Mouse (Mus musculus) spleen, adult 2 months (tissue): ENCODE measurements around the gene Fyttd1. TPM values are rescaled to one million over a fixed set of nuclear protein-coding genes. Genes with fewer than 3 reads are reported as not detected.
A peak's percentile ranks its signal among the peaks of the same experiment; 100 is the strongest.

Experiments used
- DNase-seq, 2 experiments: peaks; one replicate each; pipeline versions ENCODE4 v3.0.0 to v3.0.0-alpha.2; 2012 to 2021; ENCODE audit warnings: low spot score in 2 of 2, low read depth in 1 of 2
- H3K27ac ChIP-seq: fragments of 200-500 bp; 2 replicates; pipeline ENCODE4 v1.5.1; 2012; ENCODE audit warnings: low read length, inconsistent platforms; ENCODE audit not compliant: insufficient read depth
- H3K27me3 ChIP-seq: fragments of 200-500 bp; 2 replicates; pipeline ENCODE4 v1.6.1; 2012; ENCODE audit warnings: mild to moderate bottlenecking, moderate library complexity, low read length, inconsistent platforms; ENCODE audit not compliant: control insufficient read depth, insufficient read depth
- H3K36me3 ChIP-seq: fragments of 200-500 bp; 2 replicates; pipeline ENCODE4 v1.6.1; 2012; ENCODE audit warnings: mild to moderate bottlenecking, low read length, inconsistent platforms; ENCODE audit not compliant: control insufficient read depth, insufficient read depth
- H3K4me1 ChIP-seq: fragments of 200-500 bp; 2 replicates; pipeline ENCODE4 v1.6.1; 2011; ENCODE audit warnings: inconsistent platforms; ENCODE audit not compliant: control insufficient read depth, insufficient read depth, insufficient read length
- H3K4me3 ChIP-seq: fragments of 200-500 bp; 2 replicates; pipeline ENCODE4 v1.5.1; 2011; ENCODE audit warnings: mild to moderate bottlenecking, inconsistent platforms; ENCODE audit not compliant: insufficient read depth, insufficient read length; ENCODE audit errors: extremely low read depth
- CTCF ChIP-seq: fragments of 200-500 bp; IDR thresholded peaks from 2 replicates; pipeline ENCODE4 v1.5.1; 2011; ENCODE audit warnings: mild to moderate bottlenecking, inconsistent platforms; ENCODE audit not compliant: insufficient read depth, insufficient read length, insufficient replicate concordance; ENCODE audit errors: extremely low read depth
- POLR2A ChIP-seq: fragments of 200-500 bp; IDR thresholded peaks from 2 replicates; pipeline ENCODE4 v1.6.1; 2011; ENCODE audit warnings: low read depth, low read length, inconsistent platforms
- WGBS: fragments of 180-500 bp; shearing (Covaris S2); methylation state at CpG from one replicate; pipeline ENCODE4 v1.1.7; 2018; 5-methylcytosine and 5-hydroxymethylcytosine counted together
- polyA plus RNA-seq: library from polyadenylated mRNA; depleted of rRNA; stranded (reverse); fragments of >200 nt; gene quantifications from 2 replicates; pipeline ENCODE4 v1.2.3, GENCODE M21; 2012; rRNA removed

Fyttd1 gene
- polyA plus RNA-seq, result 3.7 and 4.1 TPM in 2 replicates

- Histone ChIP-seq H3K27me3 (no peaks in the 10 kb centered on the region), H3K36me3 (no peaks in the 10 kb centered on the region), H3K27ac (peak within 1 kb of the TSS; percentile 92), H3K4me3 (peak within 1 kb of the TSS; percentile 94), H3K4me1 (peaks cover 7% of the 10 kb centered on the region; the same call in 1 of the 2 replicates)
- DNase-seq, result peak; percentile 88 to 93
- TF ChIP-seq POLR2A (peak; percentile 66), CTCF (peak; percentile 20; the same call in 1 of the 2 replicates)
- WGBS, result under 1% methylated on average over 69 of the region's 83 CpGs
Observed at GRCm38 (mm10) chr16:32877343-32878156, at the start of gene Fyttd1, which contains the start of gene Rubcn. TSS of gene Fyttd1 (plus strand) at chr16:32877500. TSS of gene Rubcn (minus strand) at chr16:32877766.

- DNase-seq, result no peak
- 95% methylated on average over 11 of the region's 11 CpGs for WGBS
- Histone ChIP-seq H3K4me3 (no peak overlapping the region), H3K36me3 (peaks cover 65% of the 10 kb centered on the region), H3K27ac (no peak overlapping the region), H3K27me3 (no peaks in the 10 kb centered on the region), H3K4me1 (no peaks in the 10 kb centered on the region)
- TF ChIP-seq CTCF, result no peak
- no peak for TF ChIP-seq POLR2A
Observed at GRCm38 (mm10) chr16:32829104-32829503, 48.2 kb upstream of the Fyttd1 start.

GRCm38 (mm10) chr16:32831501-32831900 lies 45.8 kb upstream of the Fyttd1 start:
- WGBS, result 93% methylated on average over 4 of the region's 4 CpGs
- peaks cover 52% of the 10 kb centered on the region for H3K36me3 ChIP-seq
- no peak overlapping the region for H3K27ac ChIP-seq
- H3K27me3 ChIP-seq, result no peaks in the 10 kb centered on the region
- H3K4me1 ChIP-seq, result no peaks in the 10 kb centered on the region
- TF ChIP-seq CTCF, result no peak
- no peak for TF ChIP-seq POLR2A
- H3K4me3 ChIP-seq, result no peak overlapping the region
- DNase-seq, result no peak

- H3K36me3 ChIP-seq, result peaks cover 39% of the 10 kb centered on the region
- WGBS, result 92% methylated on average over 11 of the region's 11 CpGs
Observed at GRCm38 (mm10) chr16:32847103-32847502, 30.2 kb upstream of the Fyttd1 start.

GRCm38 (mm10) chr16:32849042-32849830 lies 28.1 kb upstream of the Fyttd1 start:
- no peak for DNase-seq
- no peak for TF ChIP-seq CTCF
- no peak for TF ChIP-seq POLR2A
- Histone ChIP-seq H3K36me3 (peaks cover 32% of the 10 kb centered on the region), H3K27me3 (no peaks in the 10 kb centered on the region), H3K4me1 (no peaks in the 10 kb centered on the region; the same call in 1 of the 2 replicates), H3K4me3 (no peak overlapping the region), H3K27ac (no peak overlapping the region)
- 92% methylated on average over 11 of the region's 11 CpGs for WGBS

More at GRCm38 (mm10) chr16:32847103-32847502, 30.2 kb upstream of the Fyttd1 start:
- no peaks in the 10 kb centered on the region for H3K4me1 ChIP-seq
- TF ChIP-seq CTCF, result no peak
- no peak overlapping the region for H3K27ac ChIP-seq
- no peak overlapping the region for H3K4me3 ChIP-seq
- no peak for DNase-seq
- H3K27me3 ChIP-seq, result no peaks in the 10 kb centered on the region

GRCm38 (mm10) chr16:32853492-32854049 lies 23.7 kb upstream of the Fyttd1 start:
- Histone ChIP-seq H3K4me1 (no peaks in the 10 kb centered on the region; the same call in 1 of the 2 replicates), H3K27me3 (no peaks in the 10 kb centered on the region), H3K27ac (no peak overlapping the region), H3K4me3 (no peak overlapping the region), H3K36me3 (peaks cover 23% of the 10 kb centered on the region)
- 69% methylated on average over 13 of the region's 13 CpGs for WGBS
- no peak for DNase-seq
- TF ChIP-seq POLR2A (no peak), CTCF (no peak)
